Mouse (Mus musculus) neural tube, embryonic 13.5 days (tissue): ENCODE measurements around the gene Ptbp3. TPM values are rescaled to one million over a fixed set of nuclear protein-coding genes. Genes with fewer than 3 reads are reported as not detected.

Experiments
- ATAC-seq: fragments of 200-750 bp; cut with Nextera tagmentation; 2 replicates; pipeline ENCODE4 v1.8.0; 2017; ENCODE audit warnings: low read depth, mild to moderate bottlenecking, moderate TSS enrichment, moderate library complexity
- H3K27ac ChIP-seq: fragments of 300-500 bp; sonication (generic); replicated peaks from 2 replicates; pipeline ENCODE4 v1.5.1; 2015; ENCODE audit warnings: moderate library complexity, mild to moderate bottlenecking, inconsistent platforms
- H3K27me3 ChIP-seq: fragments of 300-500 bp; sonication (generic); 2 replicates; pipeline ENCODE4 v1.6.1; 2015; ENCODE audit warnings: mild to moderate bottlenecking, inconsistent platforms
- H3K36me3 ChIP-seq: fragments of 300-500 bp; sonication (generic); 2 replicates; pipeline ENCODE4 v1.6.1; 2015; ENCODE audit warnings: mild to moderate bottlenecking, inconsistent platforms
- H3K4me1 ChIP-seq: fragments of 300-500 bp; sonication (generic); replicated peaks from 2 replicates; pipeline ENCODE4 v1.6.1; 2015; ENCODE audit warnings: inconsistent platforms
- H3K4me2 ChIP-seq: fragments of 300-500 bp; sonication (generic); 2 replicates; pipeline ENCODE4 v1.6.1; 2015; ENCODE audit warnings: inconsistent platforms, mild to moderate bottlenecking, moderate library complexity
- H3K4me3 ChIP-seq: fragments of 300-500 bp; sonication (generic); 2 replicates; pipeline ENCODE4 v1.5.1; 2015; ENCODE audit warnings: mild to moderate bottlenecking, inconsistent platforms
- H3K9ac ChIP-seq: fragments of 300-500 bp; sonication (generic); 2 replicates; pipeline ENCODE4 v1.6.1; 2015; ENCODE audit warnings: moderate library complexity, mild to moderate bottlenecking, inconsistent platforms
- H3K9me3 ChIP-seq: fragments of 300-500 bp; sonication (generic); 2 replicates; pipeline ENCODE4 v1.6.1; 2016; ENCODE audit warnings: inconsistent platforms
- WGBS: fragments of 180-500 bp; shearing (Covaris S2); methylation state at CpG from one replicate; pipeline ENCODE4 v1.1.7; 2015; 5-methylcytosine and 5-hydroxymethylcytosine counted together
- polyA plus RNA-seq: library from polyadenylated mRNA; unstranded; fragments of >200 nt; fragmentation: Nextera tagmentation; extraction: Ambion mirVana; gene quantifications from 2 replicates; pipeline ENCODE4 v1.2.1, GENCODE M21; 2015

Gene Ptbp3
- polyA plus RNA-seq, 1 experiment from 2014 or later: 25.0 TPM

DNA sequence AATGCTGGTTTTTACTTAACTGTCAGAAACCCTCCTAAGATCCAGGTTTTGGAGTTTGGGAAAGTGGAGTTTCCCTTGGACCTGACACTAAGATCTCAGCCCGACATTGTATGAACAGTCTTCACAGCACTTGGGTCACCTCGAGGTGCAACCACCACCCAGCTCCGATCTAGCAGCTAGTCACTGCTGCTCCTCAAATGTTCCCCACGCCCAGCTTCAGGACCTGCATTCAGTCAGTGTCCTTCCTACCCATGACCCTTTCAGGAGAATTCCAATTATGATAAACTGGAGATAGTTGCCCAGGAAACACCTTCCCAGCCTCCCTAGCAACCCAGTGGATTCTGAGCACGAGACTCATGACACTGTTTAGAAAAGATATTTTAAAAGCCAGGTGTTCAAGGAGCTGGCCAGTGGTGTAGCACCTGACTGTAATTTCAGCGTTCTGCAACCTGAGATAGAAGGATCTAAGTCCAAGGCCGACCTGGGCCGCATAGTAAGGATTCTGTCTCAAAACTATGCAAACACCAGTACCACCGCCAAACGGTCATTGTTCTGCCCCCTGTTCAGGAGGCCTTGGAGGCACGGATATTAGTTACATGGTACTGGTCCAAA, 87.9 kb downstream of the Ptbp3 start:
- H3K4me3 ChIP-seq: no peak overlapping the region
- no peaks in the 10 kb centered on the region for H3K4me1 ChIP-seq
- H3K36me3 ChIP-seq: no peaks in the 10 kb centered on the region
- WGBS: 90% methylated on average over 11 of the region's 11 CpGs
- H3K4me2 ChIP-seq: no peak overlapping the region
- H3K27me3 ChIP-seq: no peaks in the 10 kb centered on the region
- H3K9me3 ChIP-seq: no peaks in the 10 kb centered on the region
- no peak for ATAC-seq
- H3K9ac ChIP-seq: no peak overlapping the region
- H3K27ac ChIP-seq: no peak overlapping the region

DNA sequence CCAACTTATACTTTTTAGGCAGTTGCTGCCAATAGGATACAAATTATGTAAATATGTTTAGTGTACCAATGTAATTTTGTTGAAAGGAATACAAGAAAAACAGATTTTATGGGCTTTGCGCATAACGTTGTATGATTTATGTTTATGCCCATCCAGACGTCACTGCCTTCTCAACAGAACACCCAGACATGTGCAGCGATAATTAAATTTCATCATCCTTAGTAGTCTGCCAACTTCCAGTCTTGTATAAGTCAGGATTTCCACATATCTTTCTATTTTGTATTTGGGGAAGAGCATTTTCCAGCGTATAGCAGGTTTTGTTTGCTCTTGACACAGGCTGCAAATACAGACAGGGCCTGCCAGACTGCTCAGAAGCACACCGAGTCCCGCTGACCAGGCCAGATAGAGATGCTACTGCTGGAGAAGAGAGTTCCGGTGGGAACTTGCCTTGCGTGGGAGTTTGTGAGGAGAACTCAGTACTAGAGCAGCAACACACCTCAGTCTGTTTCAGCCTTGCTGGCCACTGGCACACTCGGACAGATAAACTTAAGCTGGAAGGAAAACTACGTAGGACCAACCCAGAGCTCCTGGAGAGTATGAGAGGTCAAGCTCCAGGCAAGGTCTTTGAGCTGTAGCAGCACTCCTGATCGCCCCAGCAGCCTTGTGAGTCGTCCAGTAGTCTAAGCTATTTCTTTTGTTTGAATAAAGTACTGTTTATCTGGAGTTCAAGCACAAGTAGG, 89.8 kb downstream of the Ptbp3 start:
- whole genome bisulfite sequencing: 82% methylated on average over 13 of the region's 13 CpGs
- Histone ChIP-seq H3K9me3 (no peaks in the 10 kb centered on the region), H3K27ac (no peak overlapping the region), H3K4me3 (no peak overlapping the region), H3K9ac (no peak overlapping the region), H3K4me1 (no peaks in the 10 kb centered on the region), H3K27me3 (no peaks in the 10 kb centered on the region), H3K4me2 (no peak overlapping the region), H3K36me3 (no peaks in the 10 kb centered on the region)
- no peak for ATAC-seq

DNA sequence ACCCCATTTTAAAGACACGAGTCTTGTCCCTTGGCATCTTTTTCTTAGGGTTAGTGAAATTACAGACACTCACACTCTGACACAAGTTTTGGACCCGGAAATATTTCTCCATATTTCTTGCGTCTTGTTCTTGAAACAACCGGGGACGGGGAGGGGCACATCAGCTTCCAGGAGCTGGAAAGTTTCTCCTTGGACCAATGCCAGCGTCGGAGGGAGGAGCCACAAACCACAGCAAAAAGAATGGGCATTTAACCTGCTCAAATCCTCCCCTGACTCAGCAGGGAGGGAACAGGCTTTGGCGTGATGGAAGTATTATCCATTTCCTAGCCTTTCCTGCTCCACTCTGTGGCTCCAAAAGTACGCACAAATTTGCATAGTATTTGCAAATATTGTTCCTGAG, 91.2 kb downstream of the Ptbp3 start:
- ATAC-seq: no peak
- no peak overlapping the region for H3K27ac ChIP-seq
- WGBS: 50% methylated on average over 9 of the region's 9 CpGs

DNA sequence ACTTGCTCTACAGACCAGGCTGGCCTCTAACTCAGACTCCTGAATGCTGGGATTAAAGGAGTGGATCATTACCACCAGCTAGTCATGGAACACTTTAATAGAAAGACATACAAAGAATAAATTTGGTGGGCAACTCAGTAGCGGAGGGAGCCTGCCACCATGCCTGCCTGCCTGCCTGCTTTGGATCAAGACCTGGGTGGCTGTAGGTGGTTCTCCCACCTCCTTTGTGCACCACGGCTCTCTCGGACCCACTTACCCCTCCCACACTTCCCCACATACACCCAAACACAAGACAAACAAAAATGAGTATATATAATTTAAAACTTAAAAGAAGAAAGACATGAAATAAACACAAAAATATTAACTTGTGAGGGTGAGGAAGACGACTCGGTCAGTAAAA, 92.1 kb downstream of the Ptbp3 start:
- H3K4me3 ChIP-seq: no peak overlapping the region
- H3K4me1 ChIP-seq: no peaks in the 10 kb centered on the region
- no peak overlapping the region for H3K27ac ChIP-seq
- no peak for ATAC-seq
- H3K36me3 ChIP-seq: no peaks in the 10 kb centered on the region
- H3K9ac ChIP-seq: no peak overlapping the region
- no peaks in the 10 kb centered on the region for H3K27me3 ChIP-seq
- no peak overlapping the region for H3K4me2 ChIP-seq
- no peaks in the 10 kb centered on the region for H3K9me3 ChIP-seq
- 92% methylated on average over 5 of the region's 5 CpGs for WGBS

More for the DNA sequence above, 91.2 kb downstream of the Ptbp3 start:
- H3K9me3 ChIP-seq: no peaks in the 10 kb centered on the region
- no peaks in the 10 kb centered on the region for H3K4me1 ChIP-seq
- H3K36me3 ChIP-seq: no peaks in the 10 kb centered on the region
- no peaks in the 10 kb centered on the region for H3K27me3 ChIP-seq
- H3K4me3 ChIP-seq: no peak overlapping the region
- H3K9ac ChIP-seq: no peak overlapping the region
- no peak overlapping the region for H3K4me2 ChIP-seq

DNA sequence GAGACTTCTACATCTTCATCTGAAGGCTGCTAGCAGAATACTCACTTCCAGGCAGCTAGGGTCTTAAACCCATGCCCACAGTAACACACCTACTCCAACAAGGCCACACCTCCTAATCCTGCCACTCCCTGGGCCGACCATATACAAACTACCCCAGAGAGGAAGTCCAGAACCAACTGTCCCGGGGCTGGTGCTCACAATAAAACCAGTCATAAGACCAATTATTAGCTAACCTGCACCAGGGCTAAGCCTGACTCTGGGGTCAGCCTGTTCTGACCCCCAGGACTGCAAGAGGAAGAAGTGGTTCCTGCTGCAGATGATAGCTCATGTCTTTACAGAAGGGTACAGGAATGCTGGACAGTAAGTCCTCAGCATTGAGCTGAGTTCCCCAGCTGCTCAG, 93.7 kb downstream of the Ptbp3 start:
- Histone ChIP-seq H3K4me2 (no peak overlapping the region), H3K9ac (no peak overlapping the region), H3K36me3 (no peaks in the 10 kb centered on the region), H3K4me1 (no peaks in the 10 kb centered on the region), H3K9me3 (no peaks in the 10 kb centered on the region), H3K4me3 (no peak overlapping the region), H3K27me3 (no peaks in the 10 kb centered on the region), H3K27ac (no peak overlapping the region)
- no peak for ATAC-seq
- 85% methylated on average over 2 of the region's 2 CpGs for WGBS

DNA sequence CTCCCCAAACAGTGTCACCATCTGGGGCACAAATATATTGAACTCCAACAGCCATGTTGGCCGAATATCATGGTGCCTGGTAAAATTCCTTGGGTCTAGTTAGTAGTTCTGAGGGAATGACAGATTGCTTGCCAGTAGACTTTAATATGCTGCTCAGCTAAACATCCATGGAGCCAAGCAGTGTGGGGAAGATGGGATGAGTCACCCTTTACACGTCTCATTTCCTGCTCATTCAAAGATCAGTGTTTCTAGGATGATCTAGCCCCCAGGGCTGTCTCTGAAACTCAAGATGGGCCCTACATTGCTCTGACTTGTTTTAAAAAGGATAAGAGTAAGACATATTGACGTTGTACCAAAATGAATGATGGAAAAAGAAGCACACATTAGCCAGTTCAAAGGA, 95.1 kb downstream of the Ptbp3 start:
- Histone ChIP-seq H3K4me2 (no peak overlapping the region), H3K9ac (no peak overlapping the region), H3K27me3 (no peaks in the 10 kb centered on the region), H3K36me3 (no peaks in the 10 kb centered on the region), H3K4me3 (no peak overlapping the region), H3K9me3 (no peaks in the 10 kb centered on the region), H3K27ac (no peak overlapping the region), H3K4me1 (no peaks in the 10 kb centered on the region)
- no peak for ATAC-seq
- WGBS: 79% methylated on average over 3 of the region's 3 CpGs

DNA sequence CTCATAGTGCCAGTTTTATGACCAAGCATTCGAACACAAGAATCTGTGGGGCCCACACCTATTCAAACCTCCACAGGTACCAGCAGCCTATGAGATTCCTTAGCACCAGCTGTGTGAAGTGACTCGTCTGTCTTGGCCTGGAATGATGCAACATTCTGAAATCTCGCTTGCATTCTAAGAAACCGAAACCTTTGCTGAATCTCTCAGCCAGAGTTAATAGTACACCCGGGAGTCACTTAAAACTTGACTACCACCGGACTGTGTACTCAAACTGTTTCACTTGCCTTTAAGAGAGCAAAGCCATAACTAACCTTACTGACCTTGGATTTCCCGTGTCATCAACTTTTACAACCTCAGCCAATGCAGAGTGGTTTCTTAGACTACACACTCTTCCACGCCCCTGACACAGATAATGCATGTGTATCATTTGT, 96.6 kb downstream of the Ptbp3 start:
- Histone ChIP-seq H3K36me3 (no peaks in the 10 kb centered on the region), H3K4me1 (no peaks in the 10 kb centered on the region), H3K27ac (no peak overlapping the region), H3K9ac (no peak overlapping the region), H3K9me3 (no peaks in the 10 kb centered on the region), H3K4me2 (no peak overlapping the region), H3K27me3 (no peaks in the 10 kb centered on the region), H3K4me3 (no peak overlapping the region)
- no peak for ATAC-seq
- 69% methylated on average over 8 of the region's 8 CpGs for WGBS

DNA sequence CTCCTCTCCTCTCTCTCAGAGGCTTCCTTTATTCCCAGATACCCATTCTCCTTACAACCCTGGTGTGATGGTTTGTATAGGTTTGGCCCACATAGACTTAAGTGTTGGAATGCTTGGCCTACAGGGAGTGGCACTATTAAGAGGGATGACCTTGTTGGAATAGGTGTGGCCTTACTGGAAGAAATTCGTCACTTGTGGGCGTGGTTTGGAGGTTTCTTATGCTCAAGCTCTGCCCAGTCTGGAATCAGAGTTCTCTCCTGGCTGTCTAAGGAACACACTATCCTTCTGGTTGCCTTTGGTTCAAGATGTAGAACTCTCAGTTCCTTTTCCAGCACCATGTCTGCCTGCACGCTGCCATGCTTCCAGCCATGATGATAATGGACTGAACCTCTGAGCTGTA, 98.3 kb downstream of the Ptbp3 start:
- H3K4me2 ChIP-seq: no peak overlapping the region
- no peaks in the 10 kb centered on the region for H3K27me3 ChIP-seq
- H3K36me3 ChIP-seq: no peaks in the 10 kb centered on the region
- no peak overlapping the region for H3K27ac ChIP-seq
- 84% methylated on average over 3 of the region's 3 CpGs for WGBS
- H3K9ac ChIP-seq: no peak overlapping the region
- ATAC-seq: no peak
- H3K4me3 ChIP-seq: no peak overlapping the region
- H3K4me1 ChIP-seq: no peaks in the 10 kb centered on the region
- no peaks in the 10 kb centered on the region for H3K9me3 ChIP-seq

DNA sequence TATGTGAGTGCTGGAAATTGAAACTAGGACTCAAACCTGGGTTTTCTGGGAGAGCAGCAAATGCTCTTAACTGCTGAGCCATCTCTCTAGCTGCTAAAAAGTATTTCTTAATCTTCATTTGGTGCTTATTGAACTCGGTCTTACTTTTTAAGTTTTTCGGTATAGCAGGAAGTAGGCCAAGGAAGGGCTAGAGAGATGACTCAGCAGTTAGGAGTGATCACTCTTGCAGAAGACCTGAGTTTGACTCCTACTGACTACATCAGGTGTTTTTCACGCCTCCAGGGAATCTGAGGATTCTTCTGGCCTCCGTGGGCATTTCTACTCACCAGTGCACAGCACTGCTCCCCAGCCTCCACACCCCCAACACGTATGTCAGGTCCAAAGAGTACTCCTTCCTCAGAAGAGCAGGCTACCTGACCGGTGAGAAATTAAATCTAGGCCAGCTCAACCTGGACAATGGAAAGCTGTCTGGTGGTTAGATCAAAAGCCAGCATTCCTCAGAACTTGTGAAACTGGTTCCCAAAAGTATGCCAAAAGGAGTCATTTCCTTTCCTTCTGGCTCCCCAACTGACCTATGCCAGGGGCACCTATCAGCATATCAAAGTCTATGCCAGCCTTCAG, 98.8 kb downstream of the Ptbp3 start:
- no peak for ATAC-seq
- no peaks in the 10 kb centered on the region for H3K27me3 ChIP-seq
- no peak overlapping the region for H3K4me3 ChIP-seq
- H3K27ac ChIP-seq: no peak overlapping the region
- no peaks in the 10 kb centered on the region for H3K4me1 ChIP-seq
- H3K9me3 ChIP-seq: no peaks in the 10 kb centered on the region
- H3K4me2 ChIP-seq: no peak overlapping the region
- H3K9ac ChIP-seq: no peak overlapping the region
- H3K36me3 ChIP-seq: no peaks in the 10 kb centered on the region
- WGBS: 84% methylated on average over 6 of the region's 6 CpGs

DNA sequence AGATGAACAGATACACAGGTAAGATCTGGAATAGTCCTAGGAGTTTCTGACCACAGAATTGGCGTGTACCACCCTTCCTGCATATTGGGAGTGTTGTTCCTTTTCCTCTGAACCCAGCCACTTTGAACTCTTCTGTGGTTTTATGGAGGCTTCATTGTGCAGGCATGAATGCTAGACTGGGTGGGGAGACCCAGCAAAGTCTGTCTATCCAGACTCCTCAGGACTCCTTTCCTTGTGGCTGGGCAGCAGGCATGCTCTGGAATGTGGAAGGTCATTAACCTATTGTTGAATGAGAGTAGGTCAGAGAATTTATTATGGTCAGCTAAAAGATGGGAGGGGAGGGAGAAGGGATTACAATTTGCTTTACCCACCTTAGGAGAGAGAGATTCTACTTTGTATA, 101.9 kb downstream of the Ptbp3 start:
- Histone ChIP-seq H3K4me3 (no peak overlapping the region), H3K36me3 (no peaks in the 10 kb centered on the region), H3K27ac (no peak overlapping the region), H3K27me3 (no peaks in the 10 kb centered on the region), H3K9me3 (no peaks in the 10 kb centered on the region), H3K9ac (no peak overlapping the region), H3K4me2 (no peak overlapping the region), H3K4me1 (no peaks in the 10 kb centered on the region)
- no peak for ATAC-seq
- WGBS: 23% methylated on average over 1 of the region's 1 CpGs

DNA sequence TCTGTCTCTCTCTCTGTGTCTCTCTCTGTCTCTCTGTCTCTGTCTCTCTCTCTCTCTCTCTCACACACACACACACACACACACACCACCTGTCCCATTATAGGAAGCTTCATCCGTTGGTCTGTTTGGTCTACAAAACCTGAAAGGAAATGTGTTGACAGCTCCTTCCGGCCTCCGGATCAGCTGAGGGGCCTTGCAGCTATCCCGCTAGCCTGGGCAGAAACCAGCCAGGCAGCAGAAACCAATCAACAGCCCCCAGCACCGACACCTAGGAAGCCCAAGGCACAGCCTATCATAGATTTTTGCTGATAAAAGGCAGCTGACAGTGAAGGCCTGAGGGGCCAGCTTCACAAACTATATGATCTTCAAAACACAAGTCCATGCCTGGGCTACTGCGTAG, 103.6 kb downstream of the Ptbp3 start:
- Histone ChIP-seq H3K9ac (no peak overlapping the region), H3K4me2 (no peak overlapping the region), H3K36me3 (no peaks in the 10 kb centered on the region), H3K27me3 (peaks cover 1% of the 10 kb centered on the region), H3K4me1 (no peaks in the 10 kb centered on the region), H3K27ac (no peak overlapping the region), H3K9me3 (no peaks in the 10 kb centered on the region), H3K4me3 (no peak overlapping the region)
- ATAC-seq: no peak
- WGBS: 78% methylated on average over 6 of the region's 6 CpGs

DNA sequence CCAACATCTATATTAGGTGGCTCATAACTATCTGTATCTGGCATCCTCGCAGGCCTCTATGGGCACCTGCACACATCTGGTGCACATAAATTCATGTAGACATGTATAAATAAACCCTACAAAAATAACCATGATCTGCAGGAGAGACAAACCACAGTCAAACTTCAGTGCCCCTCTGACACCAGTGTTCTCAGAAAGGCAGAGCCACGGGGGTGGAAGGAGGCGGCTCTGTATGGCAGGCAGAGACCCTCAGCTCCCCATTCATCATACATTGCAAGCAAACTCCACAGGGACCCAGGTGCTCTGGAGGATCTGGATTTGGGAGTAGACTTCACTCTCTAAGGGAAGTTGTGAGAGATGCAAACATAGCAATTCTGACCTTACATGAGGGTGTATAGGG, 104.2 kb downstream of the Ptbp3 start:
- no peaks in the 10 kb centered on the region for H3K9me3 ChIP-seq
- WGBS: 82% methylated on average over 3 of the region's 3 CpGs

More for the DNA sequence above, 104.2 kb downstream of the Ptbp3 start:
- H3K9ac ChIP-seq: no peak overlapping the region
- no peak for ATAC-seq
- no peak overlapping the region for H3K27ac ChIP-seq
- no peak overlapping the region for H3K4me2 ChIP-seq
- H3K27me3 ChIP-seq: peaks cover 6% of the 10 kb centered on the region
- no peaks in the 10 kb centered on the region for H3K36me3 ChIP-seq
- H3K4me3 ChIP-seq: no peak overlapping the region
- H3K4me1 ChIP-seq: no peaks in the 10 kb centered on the region
